Mouse (Mus musculus): Measurements from ENCODE around the gene Fyb. TPM values are rescaled to one million over a fixed set of nuclear protein-coding genes. Genes with fewer than 3 reads are reported as not detected.

The Fyb gene
- polyA plus RNA-seq, 1 experiment from 2014 or later, result 2.9 TPM

- Histone ChIP-seq H3K9me3 (replicated peaks) (no peaks in the 10 kb centered on the region), H3K36me3 (no peaks in the 10 kb centered on the region), H3K4me1 (no peaks in the 10 kb centered on the region), H3K27ac (no peak overlapping the region), H3K27me3 (ENCODE audit: low read depth, poor library complexity, severe bottlenecking) (no peaks in the 10 kb centered on the region), H3K4me3 (no peak overlapping the region)
- DNase-seq (ENCODE audit: low spot score), result no peak
- WGBS, result 81% methylated on average over 7 of the region's 7 CpGs
Measured at GRCm38 (mm10) chr15:6588192-6588591, 65.5 kb downstream of the Fyb start.

GRCm38 (mm10) chr15:6590846-6591451 lies 68.3 kb downstream of the Fyb start:
- WGBS, result 92% methylated on average over 4 of the region's 4 CpGs
- no peaks in the 10 kb centered on the region for H3K9me3 ChIP-seq (replicated peaks)

GRCm38 (mm10) chr15:6591527-6591926 lies 68.9 kb downstream of the Fyb start:
- 61% methylated on average over 1 of the region's 1 CpGs for WGBS

More at GRCm38 (mm10) chr15:6590846-6591451, 68.3 kb downstream of the Fyb start:
- H3K27ac ChIP-seq, result no peak overlapping the region
- H3K36me3 ChIP-seq, result no peaks in the 10 kb centered on the region
- H3K4me3 ChIP-seq, result no peak overlapping the region
- no peaks in the 10 kb centered on the region for H3K4me1 ChIP-seq
- H3K27me3 ChIP-seq (ENCODE audit: low read depth, poor library complexity, severe bottlenecking), result no peaks in the 10 kb centered on the region
- DNase-seq (ENCODE audit: low spot score), result no peak

GRCm38 (mm10) chr15:6592561-6593253 lies 70.1 kb downstream of the Fyb start:
- WGBS, result 84% methylated on average over 5 of the region's 5 CpGs
- H3K4me1 ChIP-seq, result no peaks in the 10 kb centered on the region
- no peaks in the 10 kb centered on the region for H3K36me3 ChIP-seq
- no peaks in the 10 kb centered on the region for H3K27me3 ChIP-seq (ENCODE audit: low read depth, poor library complexity, severe bottlenecking)
- no peaks in the 10 kb centered on the region for H3K9me3 ChIP-seq (replicated peaks)
- no peak for DNase-seq (ENCODE audit: low spot score)
- H3K27ac ChIP-seq, result no peak overlapping the region
- H3K4me3 ChIP-seq, result no peak overlapping the region

More at GRCm38 (mm10) chr15:6591527-6591926, 68.9 kb downstream of the Fyb start:
- no peak for DNase-seq (ENCODE audit: low spot score)
- H3K4me3 ChIP-seq, result no peak overlapping the region
- no peaks in the 10 kb centered on the region for H3K36me3 ChIP-seq
- no peaks in the 10 kb centered on the region for H3K4me1 ChIP-seq
- H3K9me3 ChIP-seq (replicated peaks), result no peaks in the 10 kb centered on the region
- no peak overlapping the region for H3K27ac ChIP-seq
- H3K27me3 ChIP-seq (ENCODE audit: low read depth, poor library complexity, severe bottlenecking), result no peaks in the 10 kb centered on the region

- H3K27ac ChIP-seq, result no peak overlapping the region
- H3K27me3 ChIP-seq (ENCODE audit: low read depth, poor library complexity, severe bottlenecking), result no peaks in the 10 kb centered on the region
- no peak overlapping the region for H3K4me3 ChIP-seq
- no peaks in the 10 kb centered on the region for H3K9me3 ChIP-seq (replicated peaks)
- H3K4me1 ChIP-seq, result no peaks in the 10 kb centered on the region
- DNase-seq (ENCODE audit: low spot score), result no peak
- H3K36me3 ChIP-seq, result no peaks in the 10 kb centered on the region
- 78% methylated on average over 1 of the region's 1 CpGs for WGBS
Measured at GRCm38 (mm10) chr15:6593254-6593623, 70.6 kb downstream of the Fyb start.

- Histone ChIP-seq H3K4me1 (no peaks in the 10 kb centered on the region), H3K4me3 (no peak overlapping the region), H3K36me3 (no peaks in the 10 kb centered on the region), H3K27ac (no peak overlapping the region), H3K27me3 (ENCODE audit: low read depth, poor library complexity, severe bottlenecking) (no peaks in the 10 kb centered on the region), H3K9me3 (replicated peaks) (no peaks in the 10 kb centered on the region)
- 85% methylated on average over 3 of the region's 3 CpGs for WGBS
- DNase-seq (ENCODE audit: low spot score), result no peak
Measured at GRCm38 (mm10) chr15:6598626-6599025, 76.0 kb downstream of the Fyb start.

- no peak overlapping the region for H3K4me3 ChIP-seq
- H3K9me3 ChIP-seq (replicated peaks), result no peaks in the 10 kb centered on the region
- H3K4me1 ChIP-seq, result no peaks in the 10 kb centered on the region
- DNase-seq (ENCODE audit: low spot score), result no peak
- H3K27me3 ChIP-seq (ENCODE audit: low read depth, poor library complexity, severe bottlenecking), result no peaks in the 10 kb centered on the region
- no peak overlapping the region for H3K27ac ChIP-seq
- 78% methylated on average over 1 of the region's 1 CpGs for WGBS
- no peaks in the 10 kb centered on the region for H3K36me3 ChIP-seq
Measured at GRCm38 (mm10) chr15:6600314-6600713, 77.7 kb downstream of the Fyb start.

GRCm38 (mm10) chr15:6601330-6601729 lies 78.7 kb downstream of the Fyb start:
- Histone ChIP-seq H3K9me3 (replicated peaks) (no peaks in the 10 kb centered on the region), H3K27me3 (ENCODE audit: low read depth, poor library complexity, severe bottlenecking) (no peaks in the 10 kb centered on the region), H3K4me1 (no peaks in the 10 kb centered on the region), H3K4me3 (no peak overlapping the region), H3K36me3 (no peaks in the 10 kb centered on the region), H3K27ac (no peak overlapping the region)
- DNase-seq (ENCODE audit: low spot score), result no peak
- 87% methylated on average over 6 of the region's 6 CpGs for WGBS

- Histone ChIP-seq H3K4me3 (no peak overlapping the region), H3K36me3 (no peaks in the 10 kb centered on the region), H3K27ac (no peak overlapping the region), H3K4me1 (no peaks in the 10 kb centered on the region), H3K27me3 (ENCODE audit: low read depth, poor library complexity, severe bottlenecking) (no peaks in the 10 kb centered on the region), H3K9me3 (replicated peaks) (no peaks in the 10 kb centered on the region)
- no peak for DNase-seq (ENCODE audit: low spot score)
- WGBS, result 89% methylated on average over 4 of the region's 4 CpGs
Measured at GRCm38 (mm10) chr15:6602003-6602402, 79.3 kb downstream of the Fyb start.

GRCm38 (mm10) chr15:6610703-6611102 lies 88.0 kb downstream of the Fyb start:
- H3K4me1 ChIP-seq, result no peaks in the 10 kb centered on the region
- no peak for DNase-seq (ENCODE audit: low spot score)
- no peaks in the 10 kb centered on the region for H3K27me3 ChIP-seq (ENCODE audit: low read depth, poor library complexity, severe bottlenecking)
- no peaks in the 10 kb centered on the region for H3K9me3 ChIP-seq (replicated peaks)
- H3K4me3 ChIP-seq, result no peak overlapping the region
- H3K27ac ChIP-seq, result no peak overlapping the region
- WGBS, result 87% methylated on average over 5 of the region's 5 CpGs
- H3K36me3 ChIP-seq, result no peaks in the 10 kb centered on the region

GRCm38 (mm10) chr15:6612835-6613234 lies 90.2 kb downstream of the Fyb start:
- Histone ChIP-seq H3K4me3 (no peak overlapping the region), H3K9me3 (replicated peaks) (no peaks in the 10 kb centered on the region), H3K36me3 (no peaks in the 10 kb centered on the region), H3K4me1 (no peaks in the 10 kb centered on the region), H3K27me3 (ENCODE audit: low read depth, poor library complexity, severe bottlenecking) (no peaks in the 10 kb centered on the region), H3K27ac (no peak overlapping the region)
- 81% methylated on average over 3 of the region's 3 CpGs for WGBS
- DNase-seq (ENCODE audit: low spot score), result no peak

GRCm38 (mm10) chr15:6616382-6617149 lies 93.9 kb downstream of the Fyb start:
- 83% methylated on average over 5 of the region's 5 CpGs for WGBS
- H3K4me1 ChIP-seq, result no peaks in the 10 kb centered on the region
- no peak overlapping the region for H3K27ac ChIP-seq
- no peaks in the 10 kb centered on the region for H3K27me3 ChIP-seq (ENCODE audit: low read depth, poor library complexity, severe bottlenecking)
- no peaks in the 10 kb centered on the region for H3K9me3 ChIP-seq (replicated peaks)
- no peaks in the 10 kb centered on the region for H3K36me3 ChIP-seq
- DNase-seq (ENCODE audit: low spot score), result no peak
- no peak overlapping the region for H3K4me3 ChIP-seq

Data from limb, embryonic 10.5 days (tissue).